Mouse (Mus musculus) monocyte, adult 5-6 weeks (primary cell): Measurements from ENCODE around the gene Pld6. TPM values are rescaled to one million over a fixed set of nuclear protein-coding genes. Genes with fewer than 3 reads are reported as not detected.

Experiments
- ATAC-seq: fragments of 153-309, 156-312 bp; replicated peaks from 2 replicates; pipeline ENCODE4 v1.8.0; 2017; ENCODE audit warnings: mild to moderate bottlenecking; ENCODE audit not compliant: low TSS enrichment, insufficient number of reproducible peaks, severe bottlenecking, poor library complexity, low FRiP score
- total RNA-seq: library from RNA; stranded (forward); fragments of 200-1000, 200-491, 200-594 nt; gene quantifications from 3 replicates; pipeline ENCODE4 v1.2.3, GENCODE M21; 2017

The Pld6 gene
- not detected in 3 replicates for total RNA-seq

DNA sequence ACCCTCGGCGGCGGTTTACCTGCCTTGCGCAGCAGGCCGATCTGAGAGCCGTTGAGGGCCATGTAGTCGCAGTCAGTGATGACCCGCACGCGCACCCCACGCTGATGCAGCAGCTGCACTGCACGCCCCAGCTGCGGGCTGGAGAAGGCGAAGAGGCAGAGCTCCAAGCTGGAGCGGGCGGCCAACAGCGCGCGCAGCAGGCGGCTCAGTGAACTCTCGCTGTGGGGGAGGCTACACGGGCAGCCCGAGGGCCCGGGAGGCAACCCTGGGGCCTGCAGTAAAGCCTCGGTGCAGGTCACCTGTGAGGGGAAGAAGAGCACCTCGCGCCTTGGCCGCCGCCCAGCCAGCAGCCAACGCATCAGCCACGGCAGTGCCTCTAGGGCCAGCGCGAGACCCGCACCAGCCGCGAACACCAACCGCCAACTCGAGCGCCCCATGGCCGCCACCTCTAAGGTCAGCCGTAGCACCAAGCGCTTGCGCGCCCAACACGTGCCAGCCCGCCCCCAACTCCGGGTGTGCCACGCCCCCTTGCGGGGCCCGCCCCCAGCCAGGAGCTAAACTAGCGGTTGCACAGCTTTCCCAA lies at the start of gene Pld6:
Gene Pld6, minus strand, starts transcription at position 447 of the 583 bp plus-strand sequence.
- ATAC-seq = 0 out of 2 replicates have a peak, but pooled peaks have one; percentile 7

- no peak for ATAC-seq
Observed at GRCm38 (mm10) chr11:59821625-59822024, 34.2 kb upstream of the Pld6 start.

DNA sequence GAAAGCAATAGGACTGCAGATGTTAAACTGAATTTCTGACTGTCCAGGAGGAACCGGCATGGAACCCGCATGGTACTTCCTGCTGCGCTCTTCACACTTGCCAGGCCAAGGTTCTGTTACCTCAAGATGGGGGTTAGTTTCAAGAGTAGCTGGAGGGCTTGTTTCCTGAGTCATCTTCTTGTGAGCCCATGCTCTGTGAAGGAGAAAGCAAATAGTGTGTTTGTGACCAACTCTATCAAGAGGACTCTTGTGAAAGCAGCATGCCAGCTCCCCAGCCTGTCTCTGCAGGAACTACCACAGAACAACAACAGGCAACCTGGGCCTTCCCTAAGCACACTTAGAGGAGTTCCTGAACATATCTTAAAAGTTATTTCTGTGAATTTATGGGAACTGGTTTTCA lies 30.5 kb upstream of the Pld6 start:
- ATAC-seq = no peak

DNA sequence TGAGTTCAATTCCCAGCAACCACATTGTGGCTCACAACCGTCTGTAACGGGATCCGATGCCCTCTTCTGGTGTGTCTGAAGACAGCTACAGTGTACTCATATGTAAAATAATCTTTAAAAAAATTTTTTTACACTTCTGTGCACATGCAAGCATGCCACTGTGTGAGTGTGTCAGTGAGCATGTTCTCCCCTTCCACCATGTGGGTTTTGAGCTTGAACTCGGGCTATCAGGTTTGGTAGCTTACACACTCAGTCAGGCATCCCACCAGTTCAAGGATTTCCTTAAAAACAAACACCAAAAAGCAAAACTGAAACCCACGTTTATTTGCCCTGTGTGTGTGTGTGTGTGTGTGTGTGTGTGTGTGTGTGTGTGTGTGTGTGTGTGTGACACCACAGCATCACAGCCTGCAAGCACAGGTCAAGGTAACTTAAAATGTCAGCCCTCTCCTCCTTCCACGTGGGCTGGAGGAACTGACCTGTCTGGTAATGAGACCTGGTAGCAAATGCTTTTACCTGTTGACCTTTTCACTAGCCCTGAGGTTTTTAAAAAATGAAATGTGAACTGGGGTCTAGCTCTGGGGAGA lies 28.1 kb upstream of the Pld6 start:
- no peak for ATAC-seq

- ATAC-seq = no peak
Observed at GRCm38 (mm10) chr11:59814936-59815335, 27.5 kb upstream of the Pld6 start.

GRCm38 (mm10) chr11:59814311-59814710 lies 26.9 kb upstream of the Pld6 start:
- no peak for ATAC-seq

DNA sequence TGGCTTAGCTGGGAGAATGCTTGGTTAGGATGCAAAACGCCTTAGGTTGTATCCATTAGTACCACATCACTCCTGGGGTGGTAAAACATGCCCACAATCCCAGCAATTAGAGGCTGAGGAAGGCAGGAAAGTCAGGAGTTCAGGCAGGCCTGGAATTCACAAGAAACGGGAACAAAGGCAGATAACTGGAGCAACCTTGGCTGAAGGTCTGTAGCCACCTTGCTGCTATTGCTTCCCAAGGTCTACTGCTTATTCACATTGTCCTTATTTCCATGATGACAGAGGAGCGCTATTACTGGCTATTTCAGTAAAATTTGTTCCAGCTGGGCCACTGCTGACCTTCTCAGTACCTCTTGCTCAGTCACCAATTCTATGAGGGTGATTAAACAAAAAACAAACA lies 25.8 kb upstream of the Pld6 start:
- no peak for ATAC-seq

DNA sequence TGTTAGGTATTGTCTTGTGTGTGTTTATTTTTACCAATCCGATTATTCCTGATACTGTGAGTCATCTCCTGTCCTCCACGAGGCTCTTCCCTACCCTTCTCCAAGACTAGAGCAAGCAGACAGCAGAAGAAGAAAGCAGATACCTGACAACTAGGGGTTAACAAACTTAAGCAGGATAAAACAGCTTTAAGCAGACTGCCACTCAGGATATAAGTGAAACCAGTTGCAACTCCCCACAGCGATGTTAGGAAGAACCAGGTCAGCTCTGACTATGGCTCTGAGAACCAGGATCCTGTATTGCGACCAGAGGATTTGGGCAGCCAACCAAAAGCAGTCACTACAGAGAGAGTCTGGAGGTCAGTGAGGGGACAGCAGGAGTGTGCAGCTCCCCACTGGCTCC lies 23.8 kb upstream of the Pld6 start:
- no peak for ATAC-seq

GRCm38 (mm10) chr11:59810480-59811158 lies 23.2 kb upstream of the Pld6 start:
- no peak for ATAC-seq

DNA sequence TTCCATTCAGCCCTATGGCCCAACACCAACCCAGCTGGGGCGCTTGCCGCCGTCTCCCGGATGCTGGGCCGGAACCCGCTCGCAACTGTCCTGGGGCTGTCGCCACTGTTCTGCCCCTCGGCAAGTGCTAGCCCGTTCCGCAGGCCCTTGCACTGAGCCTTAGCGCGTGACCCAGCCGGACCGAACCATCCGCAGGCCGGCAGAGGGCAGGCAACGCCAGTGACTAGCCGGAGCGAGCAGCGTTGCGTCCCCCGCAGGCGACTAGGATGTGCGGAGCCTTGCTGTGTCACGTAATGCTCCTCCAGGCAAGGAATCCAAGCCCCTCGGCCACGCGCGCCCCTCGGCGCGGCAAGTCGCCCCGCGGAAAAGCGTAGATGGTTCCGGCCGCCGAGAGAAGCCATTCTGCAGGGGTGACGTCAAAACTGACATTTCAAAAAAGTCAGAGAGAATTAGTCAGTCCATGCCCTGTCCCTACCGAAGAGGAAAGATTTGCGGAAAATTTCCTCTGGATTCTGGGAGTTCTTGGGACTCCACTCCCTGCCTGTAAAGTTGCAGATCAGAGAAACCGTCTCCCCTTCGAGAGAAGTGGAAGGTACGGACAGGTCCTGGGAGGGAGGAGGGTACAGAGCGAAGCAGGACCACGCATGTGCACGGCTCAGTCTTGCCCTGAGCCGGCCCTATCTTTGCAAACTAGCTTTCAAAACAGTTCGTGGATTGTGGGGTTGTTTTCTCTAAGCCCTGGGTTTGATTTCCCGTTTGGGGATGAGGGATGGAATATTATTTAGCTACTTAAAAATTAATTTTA lies 22.4 kb upstream of the Pld6 start, which contains the start of gene Flcn:
Gene Flcn, minus strand, starts transcription at position 347 of the 805 bp plus-strand sequence.
- ATAC-seq = peak; percentile 79

GRCm38 (mm10) chr11:59809071-59809669 lies 21.7 kb upstream of the Pld6 start:
- ATAC-seq = peak; percentile 61

DNA sequence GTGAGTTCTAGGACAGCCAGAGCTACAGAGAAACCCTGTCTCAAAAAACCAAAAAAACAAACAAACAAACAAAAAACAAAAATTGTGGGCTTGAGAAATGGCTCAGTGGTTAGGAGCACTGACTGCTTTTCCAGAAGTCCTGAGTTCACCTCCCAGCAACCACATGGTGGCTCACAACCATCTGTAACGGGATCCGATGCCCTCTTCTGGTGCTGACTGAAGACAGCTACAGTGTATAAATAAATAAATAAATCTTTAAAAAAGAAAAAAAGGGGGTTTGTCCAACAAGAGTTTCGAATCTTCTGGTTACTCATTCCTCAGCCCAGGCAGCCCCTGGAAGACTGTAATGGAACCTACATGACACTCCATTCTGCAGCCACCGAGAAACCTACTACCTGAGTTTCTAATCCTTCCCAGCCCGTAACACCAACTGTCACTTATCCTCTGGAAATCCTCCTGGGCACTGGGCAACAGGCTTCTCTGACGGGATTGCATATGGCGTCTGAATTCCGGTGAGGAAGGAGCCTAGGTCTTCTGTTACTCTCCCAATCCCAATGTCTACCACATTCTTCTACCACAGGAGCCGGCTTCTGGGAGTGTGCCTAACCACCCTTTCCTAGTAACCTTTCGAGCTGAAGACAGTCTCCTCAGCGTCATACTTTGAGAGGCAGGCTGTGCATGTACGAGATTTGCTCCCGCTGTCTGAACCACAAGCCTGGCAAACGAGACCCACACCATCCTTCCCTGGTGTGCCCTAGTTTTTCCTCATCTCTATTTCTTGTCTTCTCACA lies 20.9 kb upstream of the Pld6 start:
- ATAC-seq = no peak

DNA sequence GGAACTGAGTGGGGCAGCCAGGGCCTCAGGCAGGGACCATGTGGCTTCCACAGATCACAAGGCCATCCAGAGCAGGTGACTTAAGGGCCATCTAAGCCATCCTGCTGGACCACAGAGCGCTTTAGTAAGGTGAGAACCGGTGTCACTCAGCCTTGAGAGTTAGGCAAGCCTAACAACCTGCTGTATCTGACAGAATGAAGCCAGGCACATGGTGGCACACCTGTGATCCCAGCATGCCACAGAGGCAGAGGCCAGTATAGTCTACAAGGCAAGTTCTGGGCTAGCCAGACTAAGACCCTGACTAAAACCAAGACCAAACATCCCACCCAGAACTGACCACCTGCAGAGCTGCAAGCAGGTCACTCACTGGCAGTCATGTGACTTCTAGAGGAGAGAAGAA lies 18.2 kb upstream of the Pld6 start:
- no peak for ATAC-seq

GRCm38 (mm10) chr11:59805256-59805655 lies 17.8 kb upstream of the Pld6 start:
- ATAC-seq = no peak

- ATAC-seq = no peak
Observed at GRCm38 (mm10) chr11:59804409-59805110, 17.1 kb upstream of the Pld6 start.

GRCm38 (mm10) chr11:59803516-59803915 lies 16.1 kb upstream of the Pld6 start:
- ATAC-seq = no peak

DNA sequence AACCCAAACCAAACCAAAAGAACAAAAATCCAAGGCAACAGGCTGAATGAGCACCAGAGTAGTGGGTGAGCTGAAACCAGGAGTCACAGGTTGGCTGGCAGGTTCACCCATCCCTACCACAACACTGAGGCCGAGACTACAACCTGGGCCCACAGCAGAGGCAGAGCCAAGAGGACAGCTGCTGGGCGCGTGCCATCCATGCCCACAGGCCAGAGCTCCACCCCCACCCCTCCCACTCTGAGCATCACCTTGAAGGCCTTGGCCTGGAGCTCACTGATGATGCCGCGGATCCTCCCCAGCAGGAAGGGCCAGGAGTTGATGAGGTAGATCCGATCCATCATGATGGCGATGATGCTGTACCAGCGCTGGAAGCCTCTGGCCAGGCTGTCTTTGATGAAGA lies 14.4 kb upstream of the Pld6 start:
- ATAC-seq = no peak

DNA sequence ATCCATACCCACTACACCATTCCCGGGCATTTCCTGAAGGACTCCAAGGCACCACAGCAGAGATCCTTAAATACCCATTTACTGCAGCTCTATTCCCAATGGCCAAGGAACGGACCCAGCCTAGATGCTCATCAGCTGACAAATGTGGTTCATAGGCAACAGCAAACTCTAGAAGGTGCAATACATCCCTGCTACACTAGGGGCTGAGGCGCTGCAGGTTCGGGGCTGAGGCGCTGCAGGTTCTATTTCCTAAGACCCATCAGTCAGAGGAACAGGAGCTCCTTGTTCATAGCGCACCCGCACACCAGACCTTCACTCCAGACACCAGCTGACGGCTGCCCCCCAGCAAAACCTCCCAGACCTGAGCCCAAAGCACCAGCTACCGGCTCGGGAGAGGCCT lies 13.0 kb upstream of the Pld6 start:
- no peak for ATAC-seq
